Mouse (Mus musculus): Measurements from ENCODE around the gene Grm7.

Gene Grm7

DNA sequence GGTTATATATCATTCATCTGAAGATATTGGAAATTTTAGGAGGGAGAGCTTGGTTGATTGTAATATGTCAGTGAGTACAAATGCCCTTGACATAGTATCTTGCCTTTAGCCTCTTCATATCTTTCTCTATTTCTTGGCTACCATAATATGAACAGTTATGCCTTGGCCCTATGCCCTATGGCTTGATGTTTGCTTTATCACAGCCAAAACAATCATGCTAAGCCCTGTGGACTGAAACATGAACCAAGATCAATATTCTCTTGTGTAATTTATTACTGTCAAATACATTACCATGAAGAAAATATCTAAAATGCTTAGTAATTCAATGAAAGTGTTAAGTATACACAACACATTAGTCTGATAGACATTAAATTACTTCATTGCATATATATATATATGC lies 222.9 kb downstream of the Grm7 start:
- DNase-seq (ENCODE audit: low spot score in 2 of 2): no peak

DNA sequence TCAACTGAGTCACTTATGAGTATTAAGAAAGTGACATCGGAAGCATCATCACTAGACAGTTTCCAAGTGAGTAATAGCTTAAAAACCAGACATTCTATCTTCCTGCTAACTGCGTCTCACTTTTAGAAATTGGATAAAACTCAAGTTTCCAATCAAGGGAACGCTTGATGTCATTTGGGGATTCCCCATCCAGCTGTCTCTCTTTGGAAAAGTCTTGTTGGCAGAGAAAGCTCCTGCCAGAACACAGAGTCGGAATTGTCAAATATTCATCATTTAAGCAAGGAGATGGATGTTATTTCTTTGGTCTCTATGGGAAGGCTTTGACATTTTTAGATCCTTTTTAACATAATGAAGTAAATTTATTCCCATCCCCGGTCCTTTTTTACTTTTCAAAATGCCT lies 336.6 kb downstream of the Grm7 start:
- DNase-seq (ENCODE audit: low spot score in 2 of 2): peak; percentile 32 to 51

DNA sequence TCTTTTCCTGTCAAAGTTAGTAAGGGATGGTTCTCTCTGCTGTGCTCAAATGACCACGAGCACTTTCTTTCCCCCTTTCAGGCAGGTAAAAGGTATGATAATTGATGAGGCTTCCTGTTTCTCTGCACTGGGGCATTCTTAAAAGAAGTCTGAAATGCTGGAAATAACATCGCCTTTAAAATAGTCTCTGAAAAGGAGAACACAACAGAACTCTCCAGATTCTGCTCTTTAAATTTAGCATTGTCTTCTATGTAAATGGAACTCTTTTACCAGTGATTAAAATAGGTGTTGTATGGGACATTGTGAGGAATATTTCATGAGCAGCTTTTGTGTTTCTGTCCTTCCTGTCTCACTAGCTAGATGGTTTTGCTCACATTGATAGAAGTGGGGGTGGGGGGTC lies 393.7 kb downstream of the Grm7 start:
- no peak for DNase-seq (ENCODE audit: low spot score in 2 of 2)

DNA sequence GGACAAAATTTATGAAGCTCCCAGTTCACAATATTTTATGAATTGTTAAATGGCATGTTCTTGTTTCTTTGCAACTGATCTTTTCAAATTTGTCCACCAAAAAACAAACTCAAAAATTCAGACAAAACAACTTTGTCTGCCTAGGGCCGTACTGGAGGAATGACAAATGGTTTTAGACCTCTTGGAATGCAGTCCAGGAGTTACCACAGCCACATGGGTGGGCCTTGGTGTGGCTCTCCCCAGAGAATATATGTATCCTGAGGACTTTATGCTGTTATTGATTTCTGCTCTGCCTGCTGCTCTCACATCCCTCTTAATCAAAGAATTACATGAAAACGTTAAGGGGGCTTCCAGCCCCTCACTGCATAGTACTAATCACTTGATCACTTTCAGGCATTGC lies 400.5 kb downstream of the Grm7 start:
- no peak for DNase-seq (ENCODE audit: low spot score in 2 of 2)

DNA sequence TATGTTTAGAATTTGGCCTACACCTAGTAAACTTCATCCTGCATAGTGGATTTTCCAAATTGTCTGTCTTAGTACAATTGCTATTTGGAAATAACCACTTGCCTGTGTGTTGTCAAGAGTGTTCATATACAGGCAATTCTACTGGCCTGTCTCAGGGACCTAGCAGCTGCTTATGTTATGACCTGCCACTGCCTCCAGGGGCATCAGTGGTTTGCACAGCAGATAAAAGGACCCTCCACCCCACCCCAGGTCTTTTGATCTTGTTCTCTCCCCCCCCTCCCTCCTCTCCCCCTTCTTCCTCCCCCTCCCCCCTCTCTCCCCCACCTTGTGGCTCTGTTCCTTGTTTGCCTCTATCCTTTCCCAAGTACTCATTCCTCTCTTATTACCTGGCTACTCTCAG lies 403.9 kb downstream of the Grm7 start:
- no peak for DNase-seq (ENCODE audit: low spot score in 2 of 2)

DNA sequence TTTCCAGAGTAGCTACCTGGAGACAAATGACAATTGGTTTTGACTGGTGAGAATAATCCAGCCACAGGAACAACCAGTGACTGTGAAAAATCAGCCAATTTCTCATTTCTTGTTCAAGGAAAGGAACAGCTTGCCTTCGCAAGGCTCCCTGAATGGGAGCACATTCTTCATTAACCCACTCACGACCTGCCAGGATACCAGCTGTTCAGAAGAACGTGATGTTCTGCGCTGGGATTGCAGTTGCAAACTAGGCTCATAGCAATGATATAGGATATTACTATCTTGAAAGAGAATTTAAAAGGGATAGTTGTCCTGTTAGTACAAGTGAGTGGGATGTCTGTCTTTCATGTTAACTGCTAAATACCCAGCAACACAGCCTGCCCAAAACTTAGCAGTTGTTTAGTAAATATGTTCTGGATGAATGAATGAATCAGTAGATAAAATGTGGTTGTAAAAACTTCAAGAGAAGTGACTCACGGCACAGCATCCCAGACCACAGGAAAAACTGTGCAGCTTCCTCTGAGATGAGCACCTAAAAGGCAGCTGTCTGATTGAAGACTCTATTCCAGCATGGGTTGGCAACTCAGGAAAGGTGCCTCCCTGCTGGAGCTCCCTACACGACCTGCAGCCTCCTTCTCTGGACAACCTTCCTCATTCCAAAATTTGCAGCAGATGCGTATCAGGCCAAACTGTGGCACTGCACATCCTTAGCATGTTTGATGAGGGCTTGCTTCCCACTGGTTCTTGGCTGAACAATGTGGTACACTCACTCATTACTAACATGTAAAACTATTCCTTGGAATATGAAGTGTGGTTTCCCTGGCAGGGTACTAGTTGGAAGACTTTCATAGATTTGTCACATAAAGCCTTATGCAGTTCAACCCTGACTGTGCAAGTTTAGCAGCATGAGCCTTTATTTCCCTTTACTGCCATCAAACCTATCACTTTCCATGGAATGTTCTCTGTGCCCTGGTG lies 408.9 kb downstream of the Grm7 start:
- DNase-seq (ENCODE audit: low spot score in 2 of 2): peak; percentile 30 to 36

DNA sequence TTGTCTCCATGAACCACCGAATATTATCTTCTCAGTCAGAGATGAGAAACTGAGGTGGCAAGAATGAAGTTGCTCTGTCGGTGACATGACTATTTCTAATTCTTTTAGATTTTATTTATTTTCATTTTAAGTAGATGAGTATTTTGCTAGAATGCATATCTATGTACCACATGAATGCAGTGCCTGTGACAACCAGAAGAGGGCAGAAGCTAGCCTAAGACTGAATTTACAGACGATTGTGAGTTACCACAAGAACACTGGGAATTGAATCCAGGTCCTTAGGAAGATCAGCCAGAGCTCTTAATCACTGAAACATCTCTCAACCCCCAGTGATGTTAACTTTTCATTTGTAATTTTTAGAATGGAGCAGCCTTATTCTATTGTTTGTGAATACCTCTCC lies 412.4 kb downstream of the Grm7 start:
- no peak for DNase-seq (ENCODE audit: low spot score in 2 of 2)

DNA sequence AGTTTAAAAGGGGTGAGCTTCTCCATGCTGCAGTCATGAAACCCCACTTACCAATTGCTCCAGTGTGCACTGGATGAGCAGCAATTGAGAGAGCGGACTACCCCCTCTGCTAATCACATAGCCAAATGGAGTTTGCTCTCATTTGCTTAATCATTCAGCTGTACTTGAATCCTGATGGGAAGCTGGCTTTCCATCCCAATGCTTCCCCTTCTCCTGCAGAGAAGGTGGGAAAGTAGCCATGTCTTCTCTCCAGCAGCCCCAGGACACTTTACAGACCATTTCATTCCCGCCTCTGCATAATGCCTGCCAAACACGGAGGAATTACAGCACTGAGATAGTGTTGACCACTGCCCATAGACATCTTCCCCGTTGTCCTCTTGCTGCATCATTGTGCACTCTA lies 414.6 kb downstream of the Grm7 start:
- DNase-seq (ENCODE audit: low spot score in 2 of 2): no peak

DNA sequence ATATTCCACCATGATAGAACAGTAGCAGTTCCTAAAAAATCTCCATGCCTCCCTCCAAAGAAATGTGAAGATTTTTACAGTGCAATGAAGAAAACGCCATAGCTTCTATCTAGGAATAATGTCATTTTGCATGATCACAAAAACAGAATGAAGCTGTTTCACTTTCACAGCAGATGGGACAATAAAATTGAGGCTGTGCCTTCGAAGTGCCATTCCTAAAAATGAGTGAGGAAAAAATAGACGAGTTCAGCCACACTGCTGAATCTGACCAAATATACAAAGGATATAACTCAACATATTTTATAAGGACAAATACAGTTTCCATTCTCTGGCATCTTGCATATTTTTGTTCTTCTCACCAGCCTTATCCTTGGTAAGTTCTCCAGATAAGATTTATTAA lies 439.2 kb downstream of the Grm7 start:
- no peak for DNase-seq (ENCODE audit: low spot score in 2 of 2)

DNA sequence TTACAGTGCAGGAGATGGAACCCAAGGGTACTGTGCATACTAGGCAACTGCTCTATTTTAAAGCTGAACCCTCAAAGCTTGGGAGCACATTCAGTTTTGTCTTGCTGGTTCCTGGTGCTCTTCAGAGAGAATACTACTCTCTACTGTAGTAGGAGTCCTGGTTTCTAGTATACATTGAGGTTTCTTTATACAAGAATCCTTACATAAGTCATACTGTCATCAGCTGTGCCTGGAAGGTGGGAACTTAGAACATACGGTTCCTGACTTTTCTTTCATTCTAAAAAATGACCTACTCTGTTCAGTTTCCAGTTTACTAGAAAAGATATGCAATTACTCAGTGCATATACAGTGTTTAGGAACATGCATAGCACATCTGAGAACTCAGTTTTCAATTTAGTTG lies 449.4 kb downstream of the Grm7 start:
- no peak for DNase-seq (ENCODE audit: low spot score in 2 of 2)

DNA sequence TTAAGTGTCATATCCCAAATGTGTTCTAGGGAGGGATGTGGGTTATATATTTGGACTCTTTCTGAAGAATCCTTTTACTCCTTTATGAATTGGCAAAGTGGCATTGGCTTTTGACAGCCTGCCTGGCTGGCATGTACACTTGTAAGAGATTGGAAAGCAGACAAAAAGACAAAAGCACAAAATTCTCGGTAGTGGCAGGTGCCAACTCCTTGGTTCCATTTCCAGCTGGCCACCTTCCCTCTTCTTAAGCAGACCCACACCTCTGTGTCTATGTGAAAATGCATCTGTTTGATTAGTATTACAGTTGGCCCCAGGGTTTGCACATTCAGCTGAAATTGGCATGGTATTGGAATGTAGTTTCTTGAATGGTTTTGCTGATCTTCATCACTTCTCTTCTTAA lies 460.1 kb downstream of the Grm7 start:
- DNase-seq (ENCODE audit: low spot score in 2 of 2): peak; percentile 30 to 36

DNA sequence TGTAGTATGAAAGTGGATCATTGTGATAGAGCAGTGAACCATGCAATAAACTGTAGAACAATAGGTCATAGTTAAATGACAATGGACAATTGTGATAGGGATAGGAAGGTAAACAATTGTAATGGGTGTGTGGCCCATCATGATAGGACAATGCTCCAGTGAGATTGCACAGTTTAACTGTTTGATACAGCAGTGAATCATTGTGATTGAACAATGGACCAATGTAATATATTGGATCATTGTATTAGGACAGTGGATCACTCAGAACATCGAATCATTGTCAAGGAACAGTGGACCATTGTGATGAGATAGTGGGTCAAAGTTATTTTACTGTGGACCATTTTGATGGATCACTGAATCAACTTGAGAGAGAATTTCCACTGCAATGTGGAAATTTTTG lies 515.7 kb downstream of the Grm7 start:
- no peak for DNase-seq (ENCODE audit: low spot score in 2 of 2)

DNA sequence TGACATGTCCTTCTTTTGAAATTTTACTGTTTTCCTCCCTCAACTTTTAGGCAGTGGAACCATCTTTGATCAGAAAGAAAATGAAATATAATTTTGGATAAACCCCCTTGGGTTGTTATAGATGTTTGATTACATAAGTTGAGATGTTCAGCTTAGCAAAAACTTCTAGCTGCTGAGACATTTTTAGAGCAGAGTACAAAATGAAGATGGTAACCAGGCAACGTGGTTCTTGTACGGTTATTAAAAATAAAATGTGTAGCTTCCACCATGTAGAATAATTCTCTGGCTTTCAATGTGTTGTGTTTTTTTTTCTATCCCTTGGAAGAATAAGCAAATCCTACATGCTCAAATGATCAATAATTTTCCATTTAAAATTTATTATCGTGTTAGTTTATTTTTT lies 550.0 kb downstream of the Grm7 start:
- no peak for DNase-seq (ENCODE audit: low spot score in 2 of 2)

DNA sequence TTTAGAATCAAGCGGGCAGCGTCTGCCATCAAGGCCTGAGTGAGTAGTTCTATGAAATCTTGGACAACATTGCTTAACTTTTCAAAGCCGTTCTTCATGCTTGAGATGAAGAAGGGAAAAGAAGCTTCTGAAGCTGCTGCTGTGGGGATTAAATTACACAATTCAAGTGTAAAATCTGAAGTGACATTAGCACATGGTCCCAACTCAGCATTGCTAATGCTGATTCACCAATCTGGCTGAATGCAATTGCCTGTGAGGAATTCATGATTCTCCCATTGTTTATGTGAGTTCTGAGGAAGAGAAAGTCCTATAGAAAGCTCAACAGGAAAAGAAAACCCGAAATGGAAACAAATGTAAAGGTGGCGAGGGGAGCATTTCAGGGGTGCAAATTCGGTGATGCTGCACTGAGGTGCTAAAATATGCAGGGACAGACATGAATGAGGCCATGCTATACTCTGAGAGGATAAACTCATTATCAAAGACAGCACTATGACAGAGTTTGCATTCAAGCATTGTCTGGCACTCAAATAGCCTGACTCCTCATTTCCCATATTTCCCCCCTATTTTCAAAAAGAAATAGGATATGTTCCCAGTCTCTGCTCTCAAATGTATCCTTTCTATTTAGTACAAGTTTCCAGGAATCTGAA lies 575.8 kb downstream of the Grm7 start:
- no peak for DNase-seq (ENCODE audit: low spot score in 2 of 2)

DNA sequence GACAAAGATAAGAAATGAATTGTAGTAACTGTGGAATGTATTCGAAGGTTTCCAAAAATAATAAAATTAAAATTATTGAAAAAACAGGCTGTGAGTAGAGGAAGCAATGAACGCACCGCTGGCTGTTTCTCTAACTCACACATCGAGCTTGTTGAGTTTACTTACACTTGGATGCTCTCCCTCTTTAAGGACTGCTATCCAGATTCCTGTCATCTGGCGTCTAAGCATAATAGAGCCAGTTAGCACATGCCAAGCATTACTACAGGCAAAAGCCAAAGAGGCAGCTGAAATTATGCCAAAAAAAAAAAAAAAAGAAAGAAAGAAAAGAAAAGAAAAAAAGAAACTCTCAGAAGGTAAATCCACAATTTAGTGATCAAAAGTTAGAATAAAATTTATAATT lies 609.8 kb downstream of the Grm7 start:
- DNase-seq (ENCODE audit: low spot score in 2 of 2): no peak

DNA sequence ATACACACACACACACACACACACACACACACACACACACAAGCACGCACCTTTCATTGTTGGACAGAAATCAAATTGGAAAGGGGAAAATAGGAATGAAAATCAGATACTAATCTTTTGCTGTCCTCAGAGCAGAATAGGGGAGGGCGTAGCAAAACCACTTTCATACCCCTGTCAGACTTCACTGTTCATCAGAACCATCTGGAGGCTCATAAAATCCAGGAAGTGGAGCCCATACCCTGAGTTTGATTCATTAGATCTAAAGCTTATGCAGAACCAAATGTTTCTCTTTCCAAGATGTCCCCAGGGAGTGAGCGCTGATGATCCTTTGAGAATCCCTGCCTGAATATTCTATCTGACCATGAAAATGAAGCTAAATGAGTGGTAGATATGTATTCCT lies 611.6 kb downstream of the Grm7 start:
- DNase-seq (ENCODE audit: low spot score in 2 of 2): no peak

DNA sequence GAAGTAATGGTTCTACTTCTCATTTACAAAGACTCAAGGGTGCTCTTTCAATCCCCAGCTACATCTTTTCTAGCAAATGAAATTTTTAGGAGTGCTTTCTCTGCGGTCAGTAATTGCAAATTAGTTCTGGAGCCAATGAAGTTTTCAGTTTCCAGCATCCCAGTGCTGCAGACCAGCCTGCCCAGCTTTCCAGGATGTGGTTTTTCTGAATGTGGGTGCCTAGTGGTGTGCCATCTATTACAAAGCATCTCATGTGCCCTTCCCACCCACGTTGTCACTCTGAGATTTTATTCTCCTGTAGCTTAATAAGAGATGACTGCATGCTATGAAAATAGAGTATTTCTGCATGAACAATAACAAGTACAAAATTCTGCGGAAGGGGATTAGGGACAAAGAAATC lies 612.9 kb downstream of the Grm7 start:
- no peak for DNase-seq (ENCODE audit: low spot score in 2 of 2)

DNA sequence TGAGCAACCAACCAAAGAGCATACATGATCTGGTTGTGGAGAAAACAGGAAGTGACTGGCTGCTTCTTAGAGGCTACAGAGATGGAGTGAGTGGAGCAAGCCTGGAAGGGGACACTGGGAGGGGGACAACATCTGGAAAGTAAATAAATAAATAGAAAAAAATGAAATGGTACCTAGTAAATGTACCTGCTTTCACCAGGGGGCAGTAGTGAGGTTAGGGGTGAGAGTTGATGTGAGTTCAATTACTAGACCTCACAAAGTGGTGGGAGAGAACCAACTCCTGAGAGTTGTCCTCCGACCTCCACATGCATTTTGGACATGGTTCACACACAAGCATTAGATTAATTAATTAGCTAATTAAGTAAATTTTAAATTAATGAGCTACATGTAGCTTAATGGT lies 615.8 kb downstream of the Grm7 start:
- no peak for DNase-seq (ENCODE audit: low spot score in 2 of 2)

DNA sequence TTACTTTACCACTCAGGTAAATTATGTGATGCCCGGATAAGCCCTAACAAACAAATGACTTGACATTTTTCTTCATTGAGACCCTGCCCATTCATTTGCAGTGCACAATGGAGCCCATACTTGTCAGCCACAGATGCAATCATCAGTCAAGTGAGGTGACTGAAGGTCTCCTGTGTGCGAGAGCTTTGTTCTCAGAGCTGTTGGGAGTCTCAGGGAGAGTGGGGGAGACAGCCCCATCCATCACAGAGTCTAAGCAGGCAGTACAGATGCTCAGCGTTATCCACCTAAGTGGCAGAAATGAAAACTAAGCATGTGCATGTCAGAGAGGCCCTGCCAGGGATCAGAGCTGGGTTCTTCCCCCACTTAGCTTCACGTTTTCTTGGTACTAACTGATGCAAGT lies 631.3 kb downstream of the Grm7 start:
- DNase-seq (ENCODE audit: low spot score in 2 of 2): no peak

DNA sequence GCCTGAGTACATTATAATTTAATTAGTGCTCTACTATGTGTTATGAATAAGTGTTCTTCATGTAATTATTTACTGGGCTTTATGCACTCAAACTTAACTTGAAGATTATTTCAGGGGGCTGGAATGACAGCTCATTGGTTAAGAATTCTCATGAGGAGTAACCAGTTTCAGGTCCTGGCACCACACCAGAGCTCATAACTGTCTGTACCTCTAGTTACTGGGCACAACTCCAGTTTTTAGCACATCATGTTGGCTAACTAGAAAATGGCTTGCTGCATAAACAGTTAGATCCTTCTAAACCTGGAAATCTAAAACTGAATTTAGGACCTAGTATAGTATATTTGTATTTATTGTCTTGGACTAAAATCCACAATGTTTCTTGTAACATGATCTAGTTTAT lies 633.1 kb downstream of the Grm7 start:
- no peak for DNase-seq (ENCODE audit: low spot score in 2 of 2)

DNA sequence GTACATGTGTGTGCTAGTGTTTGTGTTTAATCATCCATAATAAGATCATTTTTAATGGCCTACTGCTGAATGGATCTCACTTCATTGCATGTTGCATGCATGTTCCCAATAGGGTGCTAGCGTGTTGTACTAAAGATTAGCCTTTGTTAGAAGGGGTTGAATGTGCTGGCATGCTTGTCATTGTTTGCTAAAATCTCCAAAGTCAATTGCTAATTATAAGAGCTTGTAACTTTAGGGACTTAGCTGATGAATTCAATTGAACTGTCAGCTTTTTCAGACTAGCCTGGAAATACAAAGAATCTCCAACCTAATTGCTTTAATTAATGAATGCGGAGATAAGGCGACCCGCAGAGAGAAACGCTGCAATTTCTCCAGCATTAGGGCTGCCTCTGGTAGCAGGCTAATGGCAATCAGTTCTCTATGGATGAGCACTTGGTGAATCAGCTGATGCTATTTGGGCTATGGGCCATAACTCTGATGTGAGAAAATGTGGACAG lies 648.2 kb downstream of the Grm7 start:
- no peak for DNase-seq (ENCODE audit: low spot score in 2 of 2)

DNA sequence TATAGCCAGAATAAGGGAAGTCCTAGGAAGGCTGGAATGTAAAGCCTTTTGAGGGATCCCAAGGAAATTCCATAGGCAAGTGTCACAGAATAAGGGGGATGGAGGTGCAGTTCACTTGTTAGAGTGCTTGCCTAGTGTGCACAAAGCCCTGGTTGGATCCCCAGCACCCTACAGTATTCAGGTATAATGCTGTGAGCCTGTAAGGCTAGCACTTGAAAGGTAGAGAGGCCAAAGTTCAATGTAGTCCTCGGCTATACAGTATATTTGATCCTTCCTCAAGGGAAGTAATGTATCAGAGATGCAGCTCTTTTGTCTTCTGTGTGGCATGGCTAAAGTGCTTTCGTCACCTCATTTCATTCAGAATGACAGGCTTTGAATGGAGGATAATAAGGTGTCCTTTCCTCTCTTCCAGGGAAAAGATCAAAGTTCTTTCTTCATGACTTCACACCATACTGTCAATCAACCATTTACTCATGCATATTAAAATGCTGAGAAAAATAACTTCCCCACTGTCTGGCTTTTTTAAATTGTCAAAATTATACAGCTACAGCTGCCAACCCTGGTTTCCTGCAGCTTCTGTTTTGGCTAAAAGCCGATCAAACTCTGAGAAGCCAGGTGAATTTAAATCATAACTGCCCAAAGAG lies 658.7 kb downstream of the Grm7 start:
- DNase-seq (ENCODE audit: low spot score in 2 of 2): no peak

DNA sequence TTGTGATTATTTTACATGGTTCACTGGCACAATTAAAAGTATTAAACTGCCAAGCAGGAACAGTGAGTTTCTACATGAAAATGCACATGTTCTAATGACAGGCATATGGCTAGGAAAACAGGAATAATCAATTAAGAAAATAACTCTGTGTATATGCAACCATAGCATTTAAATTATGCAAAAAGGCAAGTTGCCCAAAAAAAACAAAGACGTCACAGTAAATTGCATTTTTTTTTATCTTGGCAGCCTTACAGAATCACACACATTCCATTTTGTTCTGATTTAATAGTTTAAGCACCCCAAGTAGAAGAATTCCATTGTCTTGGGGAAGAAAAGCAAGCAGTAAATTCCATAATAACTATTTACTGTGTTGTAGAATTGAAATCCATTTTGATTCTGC lies 716.3 kb downstream of the Grm7 start:
- no peak for DNase-seq (ENCODE audit: low spot score in 2 of 2)
